Mouse (Mus musculus) limb, embryonic 13.5 days (tissue): Measurements from ENCODE around the gene Ascc3. TPM values are rescaled to one million over a fixed set of nuclear protein-coding genes. Genes with fewer than 3 reads are reported as not detected.

ENCODE experiments used
- ATAC-seq: fragments of 200-750 bp; cut with Nextera tagmentation; 2 replicates; pipeline ENCODE4 v1.8.0; 2017; ENCODE audit warnings: low read depth, moderate number of reproducible peaks, moderate TSS enrichment; ENCODE audit not compliant: low FRiP score
- H3K27ac ChIP-seq: fragments of 300-500 bp; sonication (generic); 2 replicates; pipeline ENCODE4 v1.5.1; 2015; ENCODE audit warnings: inconsistent platforms, mild to moderate bottlenecking, moderate library complexity
- H3K27me3 ChIP-seq: fragments of 300-500 bp; sonication (generic); 2 replicates; pipeline ENCODE4 v1.6.1; 2015; ENCODE audit warnings: mild to moderate bottlenecking, inconsistent platforms
- H3K36me3 ChIP-seq: fragments of 300-500 bp; sonication (generic); 2 replicates; pipeline ENCODE4 v1.6.1; 2015; ENCODE audit warnings: inconsistent platforms, mild to moderate bottlenecking, moderate library complexity
- H3K4me1 ChIP-seq: fragments of 300-500 bp; sonication (generic); 2 replicates; pipeline ENCODE4 v1.6.1; 2015; ENCODE audit warnings: inconsistent platforms
- H3K4me2 ChIP-seq: fragments of 300-500 bp; sonication (generic); replicated peaks from 2 replicates; pipeline ENCODE4 v1.6.1; 2015; ENCODE audit warnings: inconsistent platforms, mild to moderate bottlenecking, moderate library complexity
- H3K4me3 ChIP-seq: fragments of 300-500 bp; sonication (generic); 2 replicates; pipeline ENCODE4 v1.5.1; 2015; ENCODE audit warnings: moderate library complexity, mild to moderate bottlenecking, inconsistent platforms
- H3K9ac ChIP-seq: fragments of 300-500 bp; sonication (generic); 2 replicates; pipeline ENCODE4 v1.6.1; 2015; ENCODE audit warnings: mild to moderate bottlenecking, inconsistent platforms
- H3K9me3 ChIP-seq: fragments of 300-500 bp; sonication (generic); 2 replicates; pipeline ENCODE4 v1.6.1; 2016; ENCODE audit warnings: inconsistent platforms
- WGBS: fragments of 180-500 bp; shearing (Covaris S2); methylation state at CpG from one replicate; pipeline ENCODE4 v1.1.7; 2015; 5-methylcytosine and 5-hydroxymethylcytosine counted together
- polyA plus RNA-seq: library from polyadenylated mRNA; unstranded; fragments of >200 nt; fragmentation: Nextera tagmentation; extraction: Ambion mirVana; gene quantifications from 2 replicates; pipeline ENCODE4 v1.2.1, GENCODE M21; 2015

Gene Ascc3
- polyA plus RNA-seq, 1 experiment from 2014 or later = 23.0 TPM

DNA sequence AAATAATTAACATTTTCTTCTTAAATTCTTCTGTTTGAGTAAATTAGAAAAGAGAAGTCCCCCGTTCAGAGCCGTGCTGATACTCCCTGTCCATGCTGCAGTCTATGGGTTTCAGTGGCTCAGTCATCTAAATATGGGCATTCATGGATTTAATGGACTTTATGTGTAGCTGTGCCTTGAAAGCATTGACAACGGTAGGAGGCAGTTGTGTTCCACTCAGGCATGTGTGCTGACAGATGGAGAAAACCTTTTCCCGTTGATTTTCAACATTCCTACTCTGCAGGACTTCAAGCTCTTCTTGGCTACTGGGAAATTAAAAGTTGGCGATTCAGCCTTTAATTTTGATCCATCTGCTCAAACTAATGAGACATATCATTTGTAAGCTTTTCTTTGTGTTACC lies 79.0 kb downstream of the Ascc3 start:
- Histone ChIP-seq H3K9me3 (no peaks in the 10 kb centered on the region), H3K27ac (no peak overlapping the region), H3K4me3 (no peak overlapping the region), H3K4me1 (no peaks in the 10 kb centered on the region), H3K27me3 (no peaks in the 10 kb centered on the region), H3K9ac (no peak overlapping the region), H3K4me2 (no peak overlapping the region), H3K36me3 (peaks cover 7% of the 10 kb centered on the region; the same call in 1 of the 2 replicates)
- 89% methylated on average over 5 of the region's 5 CpGs for WGBS
- no peak for ATAC-seq

DNA sequence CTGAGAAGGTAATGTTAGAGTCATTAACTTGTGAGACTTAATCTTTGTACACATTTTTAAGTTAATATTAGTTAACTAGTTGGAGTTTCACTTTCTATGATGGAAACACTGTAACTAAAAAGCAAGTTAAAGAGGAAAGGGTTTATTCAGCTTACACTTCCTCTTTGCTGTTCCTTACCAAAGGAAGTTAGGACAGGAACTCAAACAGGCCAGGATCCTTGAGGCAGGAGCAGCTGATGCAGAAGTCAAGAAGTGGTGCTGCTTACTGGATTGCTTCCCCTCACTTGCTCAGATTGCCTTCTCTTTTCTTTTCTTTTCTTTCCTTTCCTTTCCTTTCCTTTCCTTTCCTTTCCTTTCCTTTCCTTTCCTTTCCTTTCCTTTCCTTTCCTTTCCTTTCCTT lies 97.9 kb downstream of the Ascc3 start:
- Histone ChIP-seq H3K4me2 (no peak overlapping the region), H3K9me3 (no peaks in the 10 kb centered on the region), H3K27ac (no peak overlapping the region), H3K4me1 (no peaks in the 10 kb centered on the region), H3K9ac (no peak overlapping the region), H3K4me3 (no peak overlapping the region), H3K27me3 (no peaks in the 10 kb centered on the region), H3K36me3 (peaks cover 9% of the 10 kb centered on the region)
- ATAC-seq = no peak

DNA sequence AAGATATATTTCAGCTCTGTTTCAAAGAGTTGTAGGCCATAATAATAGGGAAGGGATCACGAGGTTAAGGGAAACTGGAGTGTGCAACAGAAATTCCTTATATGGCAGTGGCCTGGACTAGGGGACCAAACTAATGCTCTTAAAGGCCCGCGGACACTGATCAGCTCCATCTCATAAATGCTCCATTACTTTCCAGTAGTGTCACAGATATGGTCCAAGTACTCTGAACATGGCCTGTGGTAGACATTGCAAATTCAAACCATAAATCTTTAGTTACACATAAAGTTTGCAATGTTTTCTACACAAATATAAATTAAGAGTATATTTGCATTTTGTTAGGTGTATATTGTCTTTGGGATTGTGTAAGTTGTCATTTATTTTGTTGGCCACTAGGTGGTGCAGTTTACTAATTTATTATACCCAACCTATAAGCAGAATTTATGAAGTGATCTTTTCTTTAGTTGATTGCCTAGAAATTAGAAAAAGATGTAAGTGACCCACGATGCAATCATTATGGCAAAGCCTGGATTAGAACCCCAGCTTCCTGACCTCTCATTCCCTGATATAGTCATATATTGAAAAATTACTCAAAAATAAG lies 106.5 kb downstream of the Ascc3 start:
- H3K4me2 ChIP-seq = no peak overlapping the region
- H3K27me3 ChIP-seq = no peaks in the 10 kb centered on the region
- H3K4me3 ChIP-seq = no peak overlapping the region
- H3K9me3 ChIP-seq = no peaks in the 10 kb centered on the region
- no peak overlapping the region for H3K9ac ChIP-seq
- no peaks in the 10 kb centered on the region for H3K4me1 ChIP-seq
- no peak for ATAC-seq
- WGBS = 57% methylated on average over 4 of the region's 4 CpGs
- peaks cover 4% of the 10 kb centered on the region; the same call in 1 of the 2 replicates for H3K36me3 ChIP-seq
- H3K27ac ChIP-seq = no peak overlapping the region

DNA sequence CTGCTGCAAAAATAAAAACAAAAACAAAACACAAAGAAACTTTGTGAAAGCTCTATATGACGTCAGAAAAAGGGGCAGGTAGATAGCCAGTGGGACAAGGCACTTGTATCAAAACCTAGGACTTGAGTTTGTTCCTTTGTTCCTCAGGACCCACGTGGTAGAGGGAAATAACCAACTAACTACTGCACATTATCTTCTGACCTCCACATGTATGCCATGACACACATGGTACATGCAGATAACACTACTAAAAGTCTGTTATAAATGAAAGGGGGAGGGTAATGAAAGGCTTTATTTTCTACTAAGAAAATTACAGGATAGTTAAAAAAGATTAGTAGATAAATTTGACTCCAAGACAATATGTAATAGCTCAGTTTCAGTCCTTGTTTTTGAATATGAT lies 109.3 kb downstream of the Ascc3 start:
- 61% methylated on average over 2 of the region's 2 CpGs for WGBS

DNA sequence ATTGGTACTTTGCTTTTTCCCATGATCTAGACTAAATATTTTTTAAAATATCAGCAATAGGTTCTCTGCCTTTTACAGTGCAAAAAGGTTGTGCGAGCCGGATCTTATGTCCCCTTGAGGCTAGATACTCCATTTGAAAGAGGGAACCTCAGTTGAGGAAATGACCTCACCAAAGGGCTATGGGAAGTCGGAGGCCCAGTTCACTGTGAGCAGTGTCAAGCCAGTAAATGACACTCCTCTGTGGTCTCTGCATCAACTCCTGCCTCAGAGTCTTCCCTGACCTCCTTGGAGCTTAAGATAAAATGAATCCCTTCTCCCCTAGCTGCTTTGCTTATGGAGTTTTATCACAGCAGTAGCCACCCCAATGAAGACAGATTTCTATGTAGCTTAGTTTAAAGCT lies 109.9 kb downstream of the Ascc3 start:
- 77% methylated on average over 3 of the region's 3 CpGs for WGBS
- Histone ChIP-seq H3K4me3 (no peak overlapping the region), H3K4me1 (no peaks in the 10 kb centered on the region), H3K27ac (no peak overlapping the region), H3K4me2 (no peak overlapping the region), H3K27me3 (no peaks in the 10 kb centered on the region), H3K9ac (no peak overlapping the region), H3K9me3 (no peaks in the 10 kb centered on the region), H3K36me3 (peaks cover 4% of the 10 kb centered on the region; the same call in 1 of the 2 replicates)
- ATAC-seq = no peak

More for the DNA sequence above, 109.3 kb downstream of the Ascc3 start:
- H3K9me3 ChIP-seq = no peaks in the 10 kb centered on the region
- no peak overlapping the region for H3K27ac ChIP-seq
- no peak overlapping the region for H3K4me2 ChIP-seq
- ATAC-seq = no peak
- no peaks in the 10 kb centered on the region for H3K27me3 ChIP-seq
- H3K36me3 ChIP-seq = peaks cover 4% of the 10 kb centered on the region; the same call in 1 of the 2 replicates
- H3K4me3 ChIP-seq = no peak overlapping the region
- H3K9ac ChIP-seq = no peak overlapping the region
- no peaks in the 10 kb centered on the region for H3K4me1 ChIP-seq

DNA sequence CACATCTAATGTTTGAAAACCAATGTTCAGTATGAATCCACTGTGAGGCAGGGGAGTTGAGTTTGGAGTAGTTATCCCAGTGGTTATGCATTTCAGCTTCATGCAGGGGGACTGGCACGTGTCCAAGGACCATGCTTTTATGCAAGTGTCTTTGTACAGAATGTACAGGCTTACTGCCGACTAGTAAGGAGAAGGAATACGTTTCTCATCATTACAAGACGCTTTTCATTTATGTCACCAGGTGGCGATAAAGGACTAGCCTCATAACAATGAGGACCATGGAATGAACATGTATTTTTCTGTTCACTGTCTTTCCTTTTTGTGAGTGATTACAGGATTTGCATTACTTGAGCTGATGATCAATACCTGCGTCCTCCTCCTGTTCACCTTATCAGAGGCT lies 111.7 kb downstream of the Ascc3 start:
- H3K9ac ChIP-seq = no peak overlapping the region
- H3K4me1 ChIP-seq = no peaks in the 10 kb centered on the region
- WGBS = 21% methylated on average over 6 of the region's 6 CpGs
- no peak overlapping the region for H3K27ac ChIP-seq
- H3K4me3 ChIP-seq = no peak overlapping the region
- no peaks in the 10 kb centered on the region for H3K27me3 ChIP-seq
- peaks cover 6% of the 10 kb centered on the region for H3K36me3 ChIP-seq
- no peak overlapping the region for H3K4me2 ChIP-seq
- H3K9me3 ChIP-seq = no peaks in the 10 kb centered on the region
- peak; percentile 69; the same call in 1 of the 2 replicates for ATAC-seq

DNA sequence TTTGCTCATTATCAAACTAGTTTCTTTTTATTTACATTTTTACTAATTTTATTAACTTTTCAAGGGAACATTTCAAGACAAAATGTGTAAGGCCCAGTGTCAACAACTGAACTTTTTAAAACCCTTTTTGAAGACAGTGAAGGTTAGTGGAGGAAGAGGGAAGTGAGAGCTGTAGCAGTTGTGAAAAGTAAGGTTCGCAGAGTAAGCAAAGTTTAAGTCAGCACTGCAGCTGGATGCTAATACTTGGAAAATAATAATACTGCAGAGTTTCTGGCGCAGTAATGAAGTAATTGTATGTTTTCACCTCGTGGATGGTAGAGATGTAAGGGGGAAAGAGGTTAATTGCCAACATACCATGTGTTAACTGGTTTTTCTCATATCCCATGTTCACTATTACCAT lies 112.4 kb downstream of the Ascc3 start:
- no peaks in the 10 kb centered on the region for H3K9me3 ChIP-seq
- H3K9ac ChIP-seq = no peak overlapping the region
- H3K4me1 ChIP-seq = no peaks in the 10 kb centered on the region
- ATAC-seq = no peak
- no peak overlapping the region for H3K27ac ChIP-seq
- peaks cover 6% of the 10 kb centered on the region for H3K36me3 ChIP-seq
- 79% methylated on average over 3 of the region's 3 CpGs for WGBS
- H3K4me2 ChIP-seq = no peak overlapping the region
- no peak overlapping the region for H3K4me3 ChIP-seq
- no peaks in the 10 kb centered on the region for H3K27me3 ChIP-seq

DNA sequence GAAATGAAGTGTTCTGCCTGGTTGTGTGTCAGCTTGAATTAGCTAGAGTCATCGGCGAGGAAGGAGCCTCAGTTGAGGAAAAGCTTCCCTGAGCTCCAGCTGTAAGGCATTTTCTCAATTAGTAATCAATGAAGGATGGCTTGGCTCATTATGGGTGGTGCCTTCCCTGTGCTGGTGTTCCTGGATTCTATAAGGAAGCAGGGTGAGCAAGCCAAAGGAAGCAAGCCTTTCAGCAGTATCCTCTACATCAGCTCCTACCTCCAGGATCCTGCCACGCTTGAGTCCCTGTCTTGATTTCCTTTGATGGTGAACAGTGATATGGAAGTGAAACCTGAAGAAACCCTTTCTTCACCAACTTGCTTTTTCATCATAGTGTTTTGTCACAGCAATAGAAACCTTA lies 118.8 kb downstream of the Ascc3 start:
- no peak overlapping the region for H3K4me2 ChIP-seq
- H3K36me3 ChIP-seq = peaks cover 10% of the 10 kb centered on the region
- 73% methylated on average over 3 of the region's 3 CpGs for WGBS
- H3K4me3 ChIP-seq = no peak overlapping the region
- no peaks in the 10 kb centered on the region for H3K9me3 ChIP-seq
- no peaks in the 10 kb centered on the region for H3K4me1 ChIP-seq
- no peak overlapping the region for H3K27ac ChIP-seq
- no peaks in the 10 kb centered on the region for H3K27me3 ChIP-seq
- ATAC-seq = no peak
- no peak overlapping the region for H3K9ac ChIP-seq

DNA sequence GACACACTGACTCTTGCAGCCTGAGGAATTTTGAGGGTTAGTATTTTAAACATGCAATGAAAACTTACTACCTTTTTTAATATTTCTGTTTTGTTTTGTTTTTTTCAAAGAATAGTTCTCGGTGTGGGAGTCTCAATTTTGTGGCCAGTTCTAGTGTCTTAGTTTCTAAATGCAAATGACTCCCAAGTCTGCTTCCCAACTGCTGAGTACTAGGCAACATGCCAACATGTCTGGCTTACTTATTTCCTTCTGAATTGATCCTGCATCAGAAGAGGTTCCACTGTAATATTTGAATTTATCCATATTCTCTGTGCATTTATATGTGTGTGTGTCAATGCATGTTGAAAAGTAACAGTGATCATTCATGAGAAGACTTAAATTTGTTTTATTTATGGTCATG lies 119.3 kb downstream of the Ascc3 start:
- WGBS = 91% methylated on average over 1 of the region's 1 CpGs
- no peak overlapping the region for H3K9ac ChIP-seq
- H3K36me3 ChIP-seq = peaks cover 10% of the 10 kb centered on the region
- no peak overlapping the region for H3K4me3 ChIP-seq
- no peak for ATAC-seq
- H3K27ac ChIP-seq = no peak overlapping the region
- H3K9me3 ChIP-seq = no peaks in the 10 kb centered on the region
- H3K27me3 ChIP-seq = no peaks in the 10 kb centered on the region
- no peaks in the 10 kb centered on the region for H3K4me1 ChIP-seq
- no peak overlapping the region for H3K4me2 ChIP-seq

DNA sequence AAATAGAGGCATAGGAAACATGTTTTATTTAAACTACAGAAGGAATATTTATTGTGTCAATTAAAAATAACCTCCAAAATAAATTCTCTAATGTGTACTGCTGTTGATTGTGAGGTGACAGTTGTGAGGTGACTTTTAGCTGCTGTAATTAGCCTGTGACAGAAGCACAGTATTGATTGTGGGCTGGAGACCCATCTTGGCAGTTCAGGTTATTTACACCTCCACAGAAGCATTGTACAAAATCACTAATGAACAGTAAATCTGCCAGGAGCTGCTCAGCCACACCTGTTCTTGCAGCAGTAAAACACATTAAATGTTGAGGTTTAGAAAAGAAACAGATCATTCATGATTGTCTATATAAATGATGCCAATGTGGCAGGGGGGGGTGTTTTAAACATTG lies 141.0 kb downstream of the Ascc3 start:
- ATAC-seq = no peak
- Histone ChIP-seq H3K27ac (no peak overlapping the region), H3K4me1 (no peaks in the 10 kb centered on the region), H3K4me3 (no peak overlapping the region), H3K9me3 (no peaks in the 10 kb centered on the region), H3K4me2 (no peak overlapping the region), H3K27me3 (no peaks in the 10 kb centered on the region), H3K9ac (no peak overlapping the region), H3K36me3 (peaks cover 14% of the 10 kb centered on the region; the same call in 1 of the 2 replicates)

DNA sequence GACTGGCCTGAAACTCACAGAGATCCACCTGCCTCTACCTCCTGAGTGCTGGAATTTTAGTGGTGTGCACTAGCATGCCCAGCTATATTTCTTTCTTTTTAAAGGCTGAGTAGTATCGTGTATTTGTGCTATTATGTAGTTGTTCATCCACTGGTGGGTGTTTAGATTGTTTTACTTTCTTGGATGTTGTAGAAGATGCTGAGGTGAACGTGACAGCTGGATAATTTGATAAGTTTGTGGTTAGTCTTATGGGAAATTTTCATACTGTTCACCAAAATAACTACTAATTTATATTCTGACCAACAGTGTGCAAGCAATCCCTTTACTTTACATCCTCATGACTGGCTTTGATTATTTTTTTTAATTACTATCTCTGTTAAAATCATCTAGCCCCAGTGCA lies 169.6 kb downstream of the Ascc3 start:
- ATAC-seq = no peak
- no peaks in the 10 kb centered on the region for H3K9me3 ChIP-seq
- 76% methylated on average over 2 of the region's 2 CpGs for WGBS
- H3K4me3 ChIP-seq = no peak overlapping the region
- no peak overlapping the region for H3K4me2 ChIP-seq
- H3K27me3 ChIP-seq = peaks cover 21% of the 10 kb centered on the region
- no peak overlapping the region for H3K9ac ChIP-seq
- no peak overlapping the region for H3K27ac ChIP-seq
- H3K4me1 ChIP-seq = peaks cover 11% of the 10 kb centered on the region; the same call in 1 of the 2 replicates
- no peaks in the 10 kb centered on the region for H3K36me3 ChIP-seq

DNA sequence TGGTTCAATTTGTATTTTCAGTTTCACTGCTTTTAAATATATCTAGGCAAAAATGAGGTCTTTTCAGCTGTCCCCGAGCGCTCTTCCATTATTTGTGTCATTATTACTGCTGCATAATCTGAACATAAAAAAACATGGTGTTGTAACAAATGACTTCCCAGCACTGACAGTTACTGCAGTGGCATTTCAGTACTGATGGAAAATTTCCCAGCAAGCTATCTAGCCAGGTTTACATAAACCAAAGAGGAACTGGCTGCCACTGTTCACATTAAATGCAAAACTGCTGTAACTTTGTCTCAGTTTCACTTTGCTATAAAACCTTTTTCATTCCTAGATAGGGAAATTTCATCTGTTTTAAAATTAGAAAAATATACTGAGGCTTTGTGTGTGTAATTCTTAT lies 170.5 kb downstream of the Ascc3 start:
- peaks cover 16% of the 10 kb centered on the region for H3K27me3 ChIP-seq

More for the DNA sequence above, 170.5 kb downstream of the Ascc3 start:
- Histone ChIP-seq H3K36me3 (peaks cover 4% of the 10 kb centered on the region; the same call in 1 of the 2 replicates), H3K27ac (no peak overlapping the region), H3K4me3 (no peak overlapping the region), H3K4me1 (peaks cover 11% of the 10 kb centered on the region; the same call in 1 of the 2 replicates), H3K9ac (no peak overlapping the region), H3K4me2 (no peak overlapping the region), H3K9me3 (no peaks in the 10 kb centered on the region)
- no peak for ATAC-seq
- 37% methylated on average over 2 of the region's 2 CpGs for WGBS
